Mouse (Mus musculus) T-cell, adult 2 months (primary cell): ENCODE data around the gene Srsf10.

Source experiments
- DNase-seq: peaks from one replicate; pipeline ENCODE4 v3.0.0; 2022; ENCODE audit warnings: low spot score

Srsf10 gene

DNA sequence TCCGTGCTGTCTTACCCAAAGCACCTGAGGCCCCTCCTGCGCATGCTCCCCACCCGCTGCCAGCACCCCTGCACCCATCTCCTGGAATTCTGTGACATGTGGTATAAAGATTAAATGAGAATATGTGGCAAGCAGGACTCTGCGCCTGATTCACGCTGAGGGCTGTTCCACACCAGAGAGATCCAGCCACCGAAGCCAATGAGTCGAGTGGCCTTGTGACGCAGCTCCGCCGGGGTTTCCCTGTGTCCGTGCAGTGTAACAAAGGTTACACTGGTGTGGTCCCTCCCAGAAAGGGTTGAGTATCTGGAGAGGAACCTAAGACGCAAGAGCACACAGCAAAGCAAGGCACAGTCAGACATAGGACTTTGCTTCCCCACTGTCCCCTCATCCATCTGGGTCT lies 30.1 kb downstream of the Srsf10 start:
- no peak for DNase-seq

DNA sequence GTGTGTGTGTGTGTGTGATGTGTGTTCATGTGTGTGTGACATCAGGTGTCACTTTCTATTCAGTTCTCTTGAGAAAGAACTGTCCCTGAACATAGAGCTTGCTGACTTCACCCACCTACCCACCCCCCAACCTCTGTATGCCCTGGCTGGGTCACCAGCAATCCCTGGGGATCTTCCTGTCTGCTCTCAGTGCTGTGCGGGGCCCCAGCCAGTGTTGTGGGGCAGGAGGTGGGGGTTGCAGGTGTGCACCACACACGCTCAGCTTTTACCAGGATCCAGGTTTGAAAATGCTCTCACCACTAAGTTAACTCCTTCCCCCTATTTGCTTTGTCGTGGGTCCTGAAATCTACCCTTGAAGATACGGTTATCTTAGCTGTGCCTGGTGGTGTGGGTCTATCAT lies 30.6 kb downstream of the Srsf10 start:
- DNase-seq, result no peak

DNA sequence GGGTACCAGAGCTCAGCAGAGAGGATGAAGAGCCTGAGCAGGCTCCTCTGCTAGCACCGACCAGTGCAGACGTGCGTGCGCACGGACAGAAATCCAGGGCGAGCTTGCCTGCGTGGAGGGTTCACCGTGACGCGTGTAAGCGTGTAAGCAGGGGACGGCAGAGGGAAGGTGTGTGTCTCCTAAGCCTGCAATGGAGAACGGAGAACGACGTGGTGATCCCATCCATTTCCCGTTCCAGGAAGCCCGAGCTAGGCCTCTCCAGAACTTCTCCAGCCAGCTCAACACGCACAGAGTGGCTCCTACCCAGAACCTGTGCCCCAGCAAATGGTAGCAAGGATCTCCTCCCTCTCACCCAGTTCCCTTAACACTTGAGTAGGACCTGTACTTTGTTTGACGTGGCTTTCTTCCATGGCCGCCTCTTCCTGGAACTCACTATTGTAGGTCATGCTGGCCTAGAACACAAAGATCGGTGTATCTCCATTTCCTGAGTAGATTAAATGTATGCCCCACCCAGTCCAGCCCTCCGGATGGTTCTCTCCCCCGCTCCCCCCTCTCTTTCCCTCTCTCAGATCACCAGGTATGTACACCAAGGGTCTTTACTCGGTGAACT lies 33.0 kb downstream of the Srsf10 start:
- DNase-seq, result no peak

DNA sequence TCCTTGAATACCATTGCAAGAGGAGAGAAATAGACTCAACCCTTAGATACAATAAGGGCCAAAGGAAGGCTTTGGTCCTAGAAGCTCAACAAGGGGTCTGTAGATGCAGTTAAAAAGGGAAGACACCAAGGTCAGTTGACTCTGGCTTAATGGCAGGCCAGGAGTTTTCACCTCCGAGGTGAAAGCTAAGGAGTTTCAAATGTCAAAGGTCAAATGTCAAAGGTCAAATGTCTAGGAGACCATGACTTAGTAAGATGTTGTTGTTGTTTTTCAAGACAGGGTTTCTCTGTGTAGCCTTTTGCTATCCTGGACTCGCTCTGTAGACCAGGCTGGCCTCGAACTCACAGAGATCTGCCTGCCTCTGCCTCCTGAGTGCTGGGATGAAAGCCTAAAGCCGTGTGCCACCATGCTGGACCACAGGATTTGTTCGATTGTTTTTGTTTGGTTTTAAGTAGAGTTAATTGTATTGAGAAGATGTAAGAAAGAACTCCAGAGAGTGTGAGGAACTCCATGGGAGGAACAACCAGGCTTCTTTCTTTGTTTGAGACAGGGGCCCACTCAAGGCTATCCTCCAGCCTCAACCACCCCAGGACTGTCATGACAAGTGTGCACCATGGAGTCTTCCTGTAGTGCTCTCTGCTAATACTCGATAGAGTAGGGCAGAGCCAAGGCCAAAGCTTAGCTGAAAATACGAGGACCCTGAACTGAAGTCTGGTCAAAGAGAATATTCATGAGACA lies 33.8 kb downstream of the Srsf10 start:
- no peak for DNase-seq

DNA sequence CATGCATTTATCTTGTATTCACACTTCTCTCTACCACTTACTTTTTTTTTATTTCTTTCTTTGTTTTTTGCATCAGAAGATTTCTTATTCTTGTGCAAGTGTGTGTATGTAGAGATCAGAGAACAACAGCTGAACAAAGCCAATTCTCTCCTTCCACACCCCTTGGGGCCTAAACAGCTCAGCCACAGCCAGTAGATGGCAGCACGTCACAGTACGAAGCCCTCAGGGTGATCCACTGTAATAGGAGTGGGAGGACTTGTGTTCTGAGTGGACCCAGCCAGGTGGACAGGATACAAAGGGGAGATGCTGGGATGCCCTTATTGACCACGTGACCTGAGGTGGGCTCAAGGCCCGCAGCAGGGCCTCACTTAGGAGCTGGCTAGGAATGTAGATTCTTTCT lies 34.3 kb downstream of the Srsf10 start:
- DNase-seq, result peak; percentile 83

DNA sequence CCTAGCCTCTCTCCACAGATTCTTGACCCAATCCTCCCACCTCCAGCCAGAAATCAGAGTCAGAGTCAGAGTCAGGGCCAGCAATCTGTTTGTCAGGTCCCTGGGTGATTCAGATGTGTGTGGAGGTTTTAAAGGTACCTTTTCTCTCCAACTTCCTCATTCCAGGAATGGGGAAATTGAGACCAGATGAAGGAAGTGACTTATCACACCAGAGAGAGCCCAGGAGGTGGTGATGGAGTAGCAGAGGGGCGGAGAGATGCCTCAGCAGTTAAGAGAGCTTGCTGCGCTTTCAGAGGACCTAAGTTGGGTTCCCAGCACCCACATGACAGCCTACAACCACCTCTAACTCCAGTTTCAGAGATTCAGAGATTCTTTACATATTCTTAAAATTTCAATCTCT lies 36.0 kb downstream of the Srsf10 start:
- DNase-seq, result no peak

DNA sequence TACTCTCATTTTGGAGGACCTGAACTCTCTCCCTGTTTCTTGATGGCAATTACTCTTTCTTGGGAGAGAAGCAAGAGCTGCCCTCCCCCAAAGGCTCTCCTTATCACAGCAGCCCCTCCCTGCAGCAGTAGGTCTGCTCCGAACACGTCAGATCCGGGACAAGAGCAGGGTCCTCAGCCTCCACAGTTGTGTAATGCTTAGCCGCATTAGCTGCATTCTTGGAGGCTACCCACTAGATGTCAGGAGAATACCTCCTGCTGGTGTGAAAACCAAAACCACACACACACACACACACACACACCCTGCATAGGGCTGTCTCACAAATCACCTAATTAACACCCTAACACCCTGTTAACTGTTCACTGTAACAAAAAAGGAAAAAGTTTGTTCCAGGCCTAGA lies 37.3 kb downstream of the Srsf10 start:
- no peak for DNase-seq

DNA sequence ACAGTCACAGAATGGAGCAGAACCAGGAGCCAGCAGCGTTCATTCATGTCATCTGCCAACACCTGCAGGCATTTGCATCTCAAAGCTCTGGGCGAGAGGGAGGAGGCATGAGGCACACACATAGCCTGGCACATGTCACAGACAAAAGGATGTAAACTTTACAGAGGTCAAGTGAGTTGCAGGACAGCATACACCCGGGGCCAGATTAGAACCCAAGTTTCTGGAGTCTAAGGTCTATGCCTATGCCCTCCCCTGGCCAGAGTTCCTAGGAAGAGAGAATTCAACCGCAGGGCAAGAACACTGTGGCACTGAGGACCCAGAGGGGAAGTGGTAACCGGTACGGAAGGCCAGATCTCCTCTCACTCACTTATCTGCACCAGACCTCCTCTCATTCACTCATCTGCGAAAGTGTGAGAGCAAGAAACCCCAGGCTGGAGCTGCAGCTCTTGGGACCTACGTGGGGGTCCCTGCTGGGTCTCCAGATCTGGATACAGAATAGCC lies 39.6 kb downstream of the Srsf10 start, which contains the start of gene Cnr2:
TSS of gene Cnr2 (plus strand) at position 324 of the 501 bp plus-strand sequence.
- peak; percentile 51 for DNase-seq

DNA sequence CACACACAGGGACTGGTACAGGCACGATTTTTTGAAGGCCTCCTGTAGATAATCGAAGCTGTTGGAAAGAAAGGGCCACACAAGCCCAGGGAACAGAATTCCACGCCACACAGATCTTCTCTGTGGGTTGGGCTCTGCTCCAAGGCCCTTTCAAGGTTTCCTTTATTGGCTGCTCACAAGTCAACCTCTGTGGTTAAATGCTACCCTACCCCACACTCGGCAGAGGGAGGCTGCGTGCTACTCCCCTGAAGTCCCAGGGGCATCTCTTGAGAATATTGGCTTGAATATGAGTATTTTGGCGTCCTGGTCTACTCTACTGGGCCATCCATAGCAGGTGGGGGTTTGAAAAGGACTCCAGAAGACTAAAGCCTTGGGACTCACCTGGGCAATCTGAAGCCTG lies 40.6 kb downstream of the Srsf10 start:
- peak; percentile 36 for DNase-seq

DNA sequence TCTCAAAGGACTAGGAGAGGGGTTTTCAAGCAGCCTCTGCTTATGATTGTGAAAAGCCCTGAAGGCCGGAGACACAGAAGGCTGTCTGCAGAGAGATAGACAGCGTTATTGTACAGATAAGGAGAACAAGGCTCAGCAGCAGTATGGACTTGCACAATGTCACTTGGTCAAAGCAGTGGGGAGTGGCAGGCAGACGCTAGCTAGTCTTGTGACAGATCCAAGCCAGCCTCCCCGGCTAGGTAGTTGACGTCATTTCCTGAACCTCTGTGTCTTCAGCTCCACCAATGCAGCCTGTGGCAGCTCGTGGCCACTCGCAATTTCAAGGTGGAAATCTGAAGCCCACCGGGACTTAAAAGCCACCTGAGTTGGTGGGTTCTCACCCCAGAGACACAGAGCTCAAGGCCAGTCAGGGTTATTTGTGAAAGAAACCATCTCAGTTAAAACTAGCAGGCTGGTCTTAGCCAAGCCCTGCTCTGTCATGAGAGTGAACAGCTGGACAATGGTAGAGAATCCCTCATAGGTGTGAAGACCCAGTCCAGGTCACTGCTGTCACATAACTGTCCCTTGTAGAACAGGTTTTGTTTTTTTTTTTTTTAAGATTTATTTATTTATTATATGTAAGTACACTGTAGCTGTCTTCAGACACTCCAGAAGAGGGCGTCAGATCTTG lies 43.0 kb downstream of the Srsf10 start:
- DNase-seq, result peak; percentile 87

DNA sequence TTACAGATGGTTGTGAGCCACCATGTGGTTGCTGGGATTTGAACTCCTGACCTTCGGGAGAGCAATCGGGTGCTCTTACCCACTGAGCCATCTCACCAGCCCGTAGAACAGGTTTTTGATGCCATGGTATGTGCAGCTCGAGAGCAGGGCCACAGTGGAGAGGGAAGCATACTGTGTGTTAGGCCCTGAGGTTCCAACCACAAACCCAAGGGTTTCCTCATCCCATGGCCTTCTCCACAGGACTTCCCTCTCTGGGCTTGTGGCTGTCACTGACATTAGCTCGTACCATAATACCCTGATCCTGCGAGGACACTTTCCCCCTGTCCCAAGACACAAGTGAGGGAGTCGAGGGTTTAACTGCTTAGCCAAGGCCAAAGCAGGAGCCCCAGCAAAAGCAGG lies 43.5 kb downstream of the Srsf10 start:
- no peak for DNase-seq

DNA sequence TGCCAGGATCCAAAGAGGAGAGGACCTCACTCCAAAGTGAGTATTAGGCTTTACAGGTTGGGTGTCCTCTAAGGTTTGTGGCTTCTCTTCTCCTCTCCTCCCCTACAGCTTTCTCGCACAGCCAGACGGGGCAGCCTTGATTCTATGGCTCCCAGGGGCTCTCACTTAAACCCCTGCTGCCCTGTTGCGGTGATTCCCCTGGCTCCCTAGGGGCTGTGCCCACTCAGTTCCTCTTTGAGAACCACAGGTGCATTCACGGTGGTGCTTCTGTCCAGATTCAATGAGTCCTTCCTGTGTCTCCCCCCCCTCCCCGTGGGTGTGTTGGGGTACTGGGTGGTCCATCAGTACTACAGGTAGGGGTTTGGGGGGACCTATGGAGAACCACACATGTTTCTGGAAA lies 44.5 kb downstream of the Srsf10 start:
- DNase-seq, result no peak

DNA sequence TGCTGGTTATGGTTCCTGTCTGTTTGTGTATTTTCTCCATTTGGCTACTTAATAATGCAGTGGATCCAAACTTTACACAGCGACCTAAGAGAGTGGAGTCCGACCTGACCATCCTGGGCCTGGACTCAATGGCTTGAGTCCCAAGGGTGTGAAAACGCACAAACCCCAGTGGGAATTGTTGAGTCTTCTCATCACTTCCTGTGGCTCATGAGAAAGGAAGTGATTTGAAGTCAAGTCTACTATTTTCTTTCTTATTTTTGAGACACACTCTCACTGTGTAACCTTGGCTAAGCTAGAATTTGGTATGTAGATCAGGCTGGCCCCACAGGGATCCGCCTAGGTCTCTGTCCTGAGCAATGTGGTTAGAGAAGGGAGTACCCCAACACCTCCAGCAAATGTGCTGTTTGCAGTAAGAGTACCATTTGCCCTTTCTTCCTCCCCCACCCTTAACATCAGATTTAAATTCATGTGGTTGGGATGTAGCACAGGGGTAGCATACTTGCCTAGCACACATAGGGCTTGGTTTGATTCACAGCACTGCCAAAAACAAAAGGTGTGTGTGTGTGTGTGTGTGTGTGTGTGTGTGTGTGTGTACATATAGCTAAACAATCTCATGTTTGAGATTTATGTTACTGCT lies 47.2 kb downstream of the Srsf10 start:
- no peak for DNase-seq

DNA sequence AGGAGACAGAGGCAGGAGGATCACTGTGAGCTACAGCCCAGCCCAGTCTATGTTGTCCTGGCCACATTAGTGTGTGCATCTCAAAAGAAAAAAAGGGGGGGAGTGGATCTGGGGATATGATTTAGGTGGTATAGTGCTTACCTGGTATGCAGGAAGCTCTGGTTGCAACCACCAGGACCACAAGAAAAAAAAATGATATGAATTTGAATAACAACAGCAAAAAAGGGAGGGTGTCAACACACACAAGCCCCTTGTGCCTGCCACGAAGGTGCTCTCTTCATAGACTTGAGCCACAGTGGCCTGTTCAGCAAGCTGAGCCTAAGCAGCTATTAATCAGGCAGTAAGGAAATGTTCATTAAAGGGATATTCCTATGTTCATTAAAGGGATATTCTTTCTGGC lies 49.3 kb downstream of the Srsf10 start:
- DNase-seq, result peak; percentile 71

DNA sequence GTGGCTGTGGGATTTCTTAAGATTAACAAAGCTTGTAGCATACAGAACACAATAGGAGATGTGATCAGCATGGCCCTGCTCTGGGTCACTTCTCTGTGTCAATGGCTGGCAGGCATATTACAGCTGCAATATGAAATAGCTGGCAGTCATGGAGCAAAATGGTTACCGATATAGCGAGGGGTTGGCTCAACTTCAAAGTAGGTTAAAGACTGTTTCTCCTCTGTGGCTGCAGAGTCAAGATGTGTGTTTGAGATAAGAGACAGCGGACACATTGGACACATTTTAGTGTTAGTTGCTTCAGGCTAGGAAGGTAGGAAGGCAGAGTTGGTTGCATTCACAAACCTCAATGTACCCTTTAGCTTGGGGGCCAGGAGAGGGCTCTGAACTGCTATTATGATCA lies 51.1 kb downstream of the Srsf10 start:
- peak; percentile 21 for DNase-seq

DNA sequence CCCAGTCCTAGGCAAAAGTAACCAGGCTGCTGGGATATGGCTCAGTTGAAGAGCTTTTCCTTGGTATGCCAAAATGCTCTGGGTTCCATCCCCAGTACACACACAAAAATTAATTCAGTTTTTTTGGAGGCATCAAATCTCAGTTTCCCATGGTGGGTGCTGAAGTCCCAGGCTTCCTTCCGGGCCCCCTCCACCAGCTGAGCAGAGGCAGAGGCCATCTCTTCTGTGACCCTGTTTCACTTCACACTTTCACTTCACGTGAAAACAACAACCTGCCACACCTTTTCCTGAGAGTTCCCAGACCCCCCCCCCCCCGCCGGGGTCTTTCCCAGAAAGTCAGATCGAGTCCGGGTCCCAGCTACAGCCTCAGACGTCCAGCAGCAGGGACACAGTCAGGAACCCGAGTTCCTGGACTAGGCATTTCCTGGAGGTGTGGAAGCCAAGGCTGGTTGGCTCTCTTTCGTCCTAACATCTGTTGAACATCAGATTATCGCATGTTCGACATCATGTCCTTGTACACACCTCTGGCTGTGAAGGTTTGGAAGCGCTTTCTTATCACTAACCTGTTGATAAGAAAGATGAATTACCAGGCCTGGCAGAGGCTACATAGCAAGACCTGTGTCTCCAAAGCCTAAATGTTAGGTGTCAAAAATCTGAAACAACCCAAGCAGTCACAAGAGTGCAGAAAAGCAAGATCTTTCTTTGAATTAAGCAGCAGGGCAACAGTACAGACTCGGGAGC lies 53.9 kb downstream of the Srsf10 start:
- no peak for DNase-seq

DNA sequence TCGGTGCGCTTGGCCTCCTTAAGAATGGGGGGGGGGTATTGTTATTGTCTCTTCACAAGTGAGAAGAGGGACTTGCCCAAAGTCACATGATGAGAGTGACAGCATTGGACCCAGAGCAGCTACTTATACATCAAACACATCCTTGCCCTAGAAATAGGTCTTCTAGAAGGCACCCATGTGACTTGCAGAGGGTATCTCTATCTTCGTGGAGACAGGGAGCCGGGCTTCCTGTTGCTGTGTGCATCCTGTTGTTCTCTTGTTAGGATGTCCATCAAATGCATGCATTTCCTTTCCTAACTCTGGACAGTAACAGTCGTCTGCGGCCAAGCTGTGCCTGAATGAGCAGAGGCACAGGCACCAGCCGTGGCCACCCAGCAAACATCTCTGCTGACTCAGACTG lies 56.0 kb downstream of the Srsf10 start:
- DNase-seq, result peak; percentile 74

DNA sequence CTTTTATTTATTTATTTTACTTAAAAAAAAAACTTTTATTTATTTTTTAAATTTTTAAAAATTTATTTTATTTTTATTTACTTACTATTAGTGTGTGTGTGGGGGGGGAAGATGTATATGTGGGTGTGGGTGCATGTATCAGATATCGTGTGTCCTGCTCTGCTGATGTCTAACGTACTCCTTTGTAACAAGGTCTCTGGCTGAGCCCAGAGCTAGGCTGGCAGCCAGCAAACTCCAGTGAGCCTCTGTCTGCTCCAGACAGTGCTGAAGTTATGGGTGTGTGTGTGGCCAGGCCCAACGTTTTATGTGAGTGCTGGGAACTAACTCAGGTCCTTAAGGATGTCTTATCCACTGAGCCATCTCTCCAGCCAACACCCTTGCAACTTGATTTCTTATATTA lies 56.6 kb downstream of the Srsf10 start:
- no peak for DNase-seq

DNA sequence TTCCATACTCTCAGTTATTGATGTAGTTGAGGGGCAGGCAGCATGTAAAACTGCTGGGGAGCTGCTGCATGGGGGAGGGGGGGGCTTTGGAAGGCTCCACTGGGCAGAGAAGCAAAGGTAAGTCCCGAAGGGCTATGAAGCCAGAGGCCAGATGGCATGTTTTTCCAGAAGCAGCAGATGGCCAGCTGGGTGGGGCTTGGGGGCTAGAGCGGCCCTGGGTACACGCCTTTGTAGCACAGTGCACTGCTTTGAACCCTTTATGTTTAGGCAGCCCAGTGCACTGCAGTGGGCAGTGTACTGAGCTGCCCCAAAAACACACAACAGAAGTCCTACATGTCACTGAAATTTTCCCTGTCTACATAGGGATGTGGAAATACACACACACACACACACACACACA lies 57.3 kb downstream of the Srsf10 start:
- DNase-seq, result no peak

DNA sequence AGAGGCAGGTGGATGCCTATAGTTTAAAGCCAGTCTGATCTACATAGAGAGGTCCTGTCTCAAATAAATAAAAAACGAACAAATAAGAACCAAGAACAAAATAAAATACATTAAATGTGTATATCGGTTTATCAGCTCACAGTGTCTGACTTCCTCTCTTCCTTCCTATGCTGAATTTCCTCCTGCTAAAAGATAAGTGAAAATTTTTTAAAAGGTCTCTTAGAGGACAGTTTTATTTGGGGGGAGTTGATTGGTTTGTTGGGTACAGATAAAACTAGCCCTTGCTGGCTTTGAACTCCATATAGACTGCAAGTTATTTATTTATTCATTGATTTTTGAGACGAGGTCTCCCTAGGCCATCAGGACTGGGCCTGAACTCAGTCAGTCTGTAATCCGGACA lies 57.9 kb downstream of the Srsf10 start:
- no peak for DNase-seq

DNA sequence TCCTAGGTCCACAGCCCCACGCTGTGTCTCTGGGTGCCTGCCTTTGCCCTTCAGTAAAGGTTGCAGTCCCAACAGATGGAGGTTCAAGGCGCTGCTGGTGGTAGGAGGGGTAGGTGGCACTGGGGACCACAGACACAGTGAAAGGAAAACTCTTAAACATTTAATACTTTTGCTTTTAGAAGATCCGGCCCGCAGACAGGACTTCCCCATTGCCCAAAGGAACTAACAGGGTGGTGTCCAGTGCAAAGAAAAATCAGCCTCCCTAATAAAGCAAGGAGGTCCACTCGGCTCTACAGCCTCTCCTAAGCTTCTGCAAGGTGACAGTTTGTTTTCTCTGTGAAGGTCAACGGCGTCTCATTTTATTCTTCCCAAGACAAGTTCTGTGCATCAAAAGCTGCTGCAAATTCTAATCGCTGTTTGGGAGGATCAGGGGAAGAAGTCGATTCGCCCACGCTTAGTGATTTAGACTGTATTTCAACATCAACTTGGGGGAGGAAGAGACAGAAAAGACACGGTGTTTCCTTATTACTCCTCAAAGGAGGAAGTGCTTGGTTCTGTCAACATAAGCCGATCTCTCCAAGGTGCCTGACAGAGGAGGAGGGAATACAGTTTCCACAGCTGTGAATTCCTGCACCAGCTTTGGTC lies 63.2 kb downstream of the Srsf10 start:
- DNase-seq, result no peak

DNA sequence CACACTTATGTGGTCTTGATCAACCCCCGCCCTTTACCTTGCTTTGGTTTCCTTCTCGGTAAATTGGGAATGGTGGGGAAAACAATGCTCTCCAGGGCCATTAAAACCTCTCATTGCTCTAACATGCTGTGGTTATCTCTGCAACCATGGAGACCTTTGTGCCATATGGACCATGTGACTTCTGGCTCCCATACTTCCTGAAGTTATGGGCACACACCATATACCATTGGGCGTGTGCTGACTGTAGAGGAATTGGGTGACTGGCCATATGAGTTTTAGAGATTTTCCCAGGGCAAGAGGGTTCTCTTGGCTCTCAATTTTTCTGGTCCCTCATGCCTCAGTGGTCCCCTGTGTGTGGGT lies 63.7 kb downstream of the Srsf10 start:
- no peak for DNase-seq
